Mouse (Mus musculus) heart, embryonic 10.5 days (tissue): ENCODE results near the gene H2-DMb2. TPM values are rescaled to one million over a fixed set of nuclear protein-coding genes. Genes with fewer than 3 reads are reported as not detected.

Experiments used
- DNase-seq: peaks from one replicate; pipeline ENCODE4 v3.0.0-alpha.2; 2017; ENCODE audit warnings: low spot score
- H3K27ac ChIP-seq: fragments of 300-500 bp; sonication (generic); 2 replicates; pipeline ENCODE4 v1.5.1; 2016; ENCODE audit warnings: mild to moderate bottlenecking
- H3K27me3 ChIP-seq: fragments of 300-500 bp; sonication (generic); 2 replicates; pipeline ENCODE4 v1.6.1; 2016; ENCODE audit warnings: mild to moderate bottlenecking; ENCODE audit not compliant: poor library complexity, insufficient read depth, severe bottlenecking
- H3K36me3 ChIP-seq: fragments of 300-500 bp; sonication (generic); 2 replicates; pipeline ENCODE4 v1.6.1; 2016; ENCODE audit warnings: mild to moderate bottlenecking, moderate library complexity
- H3K4me1 ChIP-seq: fragments of 300-500 bp; sonication (generic); 2 replicates; pipeline ENCODE4 v1.6.1; 2016; ENCODE audit warnings: mild to moderate bottlenecking
- H3K4me3 ChIP-seq: fragments of 300-500 bp; sonication (generic); 2 replicates; pipeline ENCODE4 v1.5.1; 2016; ENCODE audit warnings: mild to moderate bottlenecking, moderate library complexity
- H3K9me3 ChIP-seq: fragments of 300-500 bp; sonication (generic); 2 replicates; pipeline ENCODE4 v1.6.1; 2016; ENCODE audit warnings: mild to moderate bottlenecking, moderate library complexity
- WGBS: fragments of 180-500 bp; shearing (Covaris S2); methylation state at CpG from one replicate; pipeline ENCODE4 v1.1.7; 2016; 5-methylcytosine and 5-hydroxymethylcytosine counted together
- polyA plus RNA-seq: library from polyadenylated mRNA; unstranded; fragments of >200 nt; fragmentation: Nextera tagmentation; extraction: Ambion mirVana; gene quantifications from 2 replicates; pipeline ENCODE4 v1.2.1, GENCODE M21; 2016

Gene H2-DMb2
- polyA plus RNA-seq, 1 experiment from 2014 or later, result 0.18 TPM

- no peak overlapping the region for H3K27ac ChIP-seq
- WGBS, result 64% methylated on average over 6 of the region's 6 CpGs
- H3K4me3 ChIP-seq, result no peak overlapping the region
- H3K9me3 ChIP-seq, result 0 out of 2 replicates have a peak, but pooled peaks cover 7% of the 10 kb centered on the region
- no peaks in the 10 kb centered on the region for H3K36me3 ChIP-seq
- no peaks in the 10 kb centered on the region for H3K4me1 ChIP-seq
- no peak for DNase-seq
- peaks cover 30% of the 10 kb centered on the region for H3K27me3 ChIP-seq
Measured at GRCm38 (mm10) chr17:34179019-34179418, 35.9 kb downstream of the H2-DMb2 start.

DNA sequence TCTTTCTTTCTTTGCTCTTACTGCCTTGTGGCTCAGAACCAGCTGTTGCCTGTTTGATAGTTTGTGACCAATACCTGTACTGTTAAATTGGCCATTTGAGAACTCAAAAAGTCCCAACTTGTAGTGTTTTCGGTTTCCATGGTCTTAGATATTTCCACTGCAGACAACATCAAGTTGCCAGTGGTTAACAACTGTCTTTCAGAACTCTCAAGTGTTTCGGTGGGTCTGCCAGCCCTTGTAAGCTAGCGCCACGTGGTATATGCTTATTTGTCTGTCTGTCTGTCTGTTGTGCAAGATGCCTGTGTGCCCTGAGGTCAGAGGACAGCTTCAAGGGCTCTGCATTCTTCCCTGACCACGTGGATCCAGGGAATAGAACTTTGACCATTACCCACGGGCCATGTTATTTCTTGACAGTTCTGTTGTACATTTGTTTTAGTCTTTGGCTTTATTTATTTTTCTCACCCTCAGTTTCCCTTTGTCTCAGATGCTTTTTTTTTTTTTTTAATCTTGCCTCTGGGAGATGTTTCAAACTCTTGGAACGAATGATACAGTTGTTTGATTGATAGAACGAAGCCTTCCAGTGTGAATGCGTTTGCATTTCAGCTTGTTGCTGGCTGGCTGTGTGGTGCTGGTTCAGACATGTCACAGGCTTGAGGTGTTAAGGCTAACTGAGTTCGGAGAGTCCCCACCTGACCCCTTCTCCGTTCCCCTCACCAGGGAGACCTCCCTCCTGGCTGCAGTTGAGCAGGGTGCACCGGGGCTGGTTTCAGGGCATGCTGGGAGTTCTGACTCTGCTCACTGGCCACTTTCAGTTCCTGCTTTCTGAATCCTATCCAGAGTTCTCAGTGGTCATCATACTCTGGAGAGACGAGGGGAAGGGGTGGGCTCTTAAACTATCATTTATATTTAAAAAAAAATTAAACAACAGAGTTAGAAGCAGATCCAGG, 37.1 kb downstream of the H2-DMb2 start:
- no peak overlapping the region for H3K27ac ChIP-seq
- 67% methylated on average over 13 of the region's 13 CpGs for WGBS
- no peaks in the 10 kb centered on the region for H3K36me3 ChIP-seq
- H3K27me3 ChIP-seq, result peaks cover 40% of the 10 kb centered on the region
- H3K4me3 ChIP-seq, result no peak overlapping the region
- DNase-seq, result no peak
- 0 out of 2 replicates have a peak, but pooled peaks cover 7% of the 10 kb centered on the region for H3K9me3 ChIP-seq
- no peaks in the 10 kb centered on the region for H3K4me1 ChIP-seq

- Histone ChIP-seq H3K4me3 (no peak overlapping the region), H3K27ac (no peak overlapping the region), H3K4me1 (peaks cover 17% of the 10 kb centered on the region), H3K27me3 (peaks cover 73% of the 10 kb centered on the region), H3K36me3 (no peaks in the 10 kb centered on the region), H3K9me3 (no peaks in the 10 kb centered on the region)
- peak; percentile 66 for DNase-seq
- WGBS, result 69% methylated on average over 15 of the region's 15 CpGs
Measured at GRCm38 (mm10) chr17:34183564-34184219, 40.6 kb downstream of the H2-DMb2 start.

DNA sequence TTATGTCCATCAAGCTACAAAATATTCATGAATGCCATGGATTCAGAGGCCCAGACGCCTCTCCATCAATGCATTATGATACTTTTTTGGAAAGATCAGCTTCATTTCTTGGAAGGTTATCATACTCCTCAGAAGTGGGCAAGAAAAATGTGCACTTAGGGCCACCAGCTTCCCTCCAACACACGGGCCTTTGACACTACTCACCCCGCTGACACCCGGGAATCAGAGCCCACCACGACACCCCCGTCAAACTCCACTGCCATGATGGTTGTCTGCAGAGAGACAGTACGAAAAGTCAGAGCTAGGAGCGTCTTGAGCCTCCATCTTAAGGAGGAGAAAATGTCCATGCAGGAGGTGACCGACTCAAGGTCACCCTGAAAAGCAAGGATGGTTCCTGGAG, 42.4 kb downstream of the H2-DMb2 start:
- Histone ChIP-seq H3K27me3 (peaks cover 91% of the 10 kb centered on the region), H3K4me1 (peaks cover 17% of the 10 kb centered on the region), H3K36me3 (no peaks in the 10 kb centered on the region), H3K27ac (no peak overlapping the region), H3K9me3 (no peaks in the 10 kb centered on the region), H3K4me3 (no peak overlapping the region)
- DNase-seq, result peak; percentile 68
- WGBS, result 83% methylated on average over 9 of the region's 9 CpGs

- Histone ChIP-seq H3K27ac (peak overlapping the region; percentile 56; the same call in 1 of the 2 replicates), H3K9me3 (no peaks in the 10 kb centered on the region), H3K27me3 (peaks cover 97% of the 10 kb centered on the region), H3K36me3 (no peaks in the 10 kb centered on the region), H3K4me1 (peaks cover 17% of the 10 kb centered on the region), H3K4me3 (peak overlapping the region; percentile 68)
- WGBS, result 5% methylated on average over 14 of the region's 14 CpGs
- no peak for DNase-seq
Measured at GRCm38 (mm10) chr17:34186885-34187260, 43.8 kb downstream of the H2-DMb2 start.

DNA sequence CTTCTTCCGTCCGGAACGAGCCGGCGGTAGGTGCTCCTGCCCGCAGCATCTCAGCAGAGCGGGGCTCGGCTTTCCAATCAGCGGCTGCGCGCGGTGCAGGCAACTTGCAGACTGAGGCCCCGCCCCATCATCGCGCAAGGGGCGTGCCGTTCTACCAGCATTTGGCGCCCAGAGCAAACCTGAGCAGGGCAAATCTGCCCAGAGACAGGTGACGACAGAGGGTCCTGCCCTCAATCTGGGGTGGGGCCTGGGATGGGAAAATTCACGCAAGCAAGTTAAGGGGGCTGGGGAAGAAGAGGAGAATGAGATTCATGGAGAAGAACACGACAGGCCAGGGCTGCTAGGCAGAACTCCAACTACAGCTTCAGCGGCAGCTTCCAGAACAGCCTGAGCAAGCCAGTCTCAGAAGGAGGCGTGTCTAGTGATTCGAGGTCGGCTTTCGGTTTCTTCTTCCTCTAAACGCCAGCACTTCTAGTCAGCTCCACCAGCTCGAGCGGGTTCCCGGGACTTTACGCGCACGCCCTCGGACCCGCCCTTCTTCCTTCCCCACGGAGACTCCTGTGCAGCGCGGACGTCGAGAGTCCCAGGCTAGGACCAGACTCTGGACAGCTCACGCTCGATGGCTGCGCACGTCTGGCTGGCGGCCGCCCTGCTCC, 44.3 kb downstream of the H2-DMb2 start, which contains the start of the genes Tap1 and Psmb9:
Gene Tap1, plus strand, starts transcription at position 293 of the 656 bp plus-strand sequence.
Gene Psmb9, minus strand, starts transcription at position 504 of the 656 bp plus-strand sequence.
- under 1% methylated on average over 46 of the region's 46 CpGs for WGBS
- H3K9me3 ChIP-seq, result no peaks in the 10 kb centered on the region
- H3K27me3 ChIP-seq, result peaks cover 98% of the 10 kb centered on the region
- H3K27ac ChIP-seq, result peak within 1 kb of the TSS; percentile 56; the same call in 1 of the 2 replicates
- peak within 1 kb of the TSS; percentile 68 for H3K4me3 ChIP-seq
- peak; percentile 94 for DNase-seq
- H3K4me1 ChIP-seq, result peaks cover 17% of the 10 kb centered on the region
- no peaks in the 10 kb centered on the region for H3K36me3 ChIP-seq

DNA sequence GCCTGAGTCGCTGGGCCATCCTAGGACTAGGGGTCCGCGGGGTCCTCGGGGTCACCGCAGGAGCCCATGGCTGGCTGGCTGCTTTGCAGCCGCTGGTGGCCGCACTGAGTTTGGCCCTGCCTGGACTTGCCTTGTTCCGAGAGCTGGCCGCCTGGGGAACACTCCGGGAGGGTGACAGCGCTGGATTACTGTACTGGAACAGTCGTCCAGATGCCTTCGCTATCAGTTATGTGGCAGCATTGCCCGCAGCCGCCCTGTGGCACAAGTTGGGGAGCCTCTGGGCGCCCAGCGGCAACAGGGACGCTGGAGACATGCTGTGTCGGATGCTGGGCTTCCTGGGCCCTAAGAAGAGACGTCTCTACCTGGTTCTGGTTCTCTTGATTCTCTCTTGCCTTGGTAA, 44.9 kb downstream of the H2-DMb2 start:
- Histone ChIP-seq H3K4me3 (peak overlapping the region; percentile 68), H3K9me3 (no peaks in the 10 kb centered on the region), H3K27me3 (peaks cover 98% of the 10 kb centered on the region), H3K4me1 (peaks cover 19% of the 10 kb centered on the region), H3K36me3 (no peaks in the 10 kb centered on the region), H3K27ac (peak overlapping the region; percentile 56; the same call in 1 of the 2 replicates)
- DNase-seq, result peak; percentile 75
- WGBS, result 7% methylated on average over 20 of the region's 20 CpGs

DNA sequence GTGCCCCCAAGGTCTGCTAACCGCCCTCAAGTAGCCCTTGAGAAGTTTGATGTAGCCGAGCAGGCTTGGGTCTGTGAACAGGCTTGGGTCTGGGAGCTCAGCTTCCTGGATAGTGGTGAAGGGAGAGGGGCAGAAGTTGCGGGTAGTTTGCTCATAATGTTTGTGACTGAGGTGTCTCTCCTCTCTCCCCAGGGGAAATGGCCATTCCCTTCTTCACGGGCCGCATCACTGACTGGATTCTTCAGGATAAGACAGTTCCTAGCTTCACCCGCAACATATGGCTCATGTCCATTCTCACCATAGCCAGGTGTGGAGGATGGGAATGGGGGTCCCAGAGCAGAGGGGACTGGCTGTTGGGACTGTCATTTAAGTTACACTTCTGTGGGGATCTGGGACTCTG, 45.9 kb downstream of the H2-DMb2 start:
- WGBS, result 62% methylated on average over 6 of the region's 6 CpGs
- Histone ChIP-seq H3K36me3 (no peaks in the 10 kb centered on the region), H3K27me3 (peaks cover 98% of the 10 kb centered on the region), H3K4me3 (no peak overlapping the region), H3K9me3 (no peaks in the 10 kb centered on the region), H3K27ac (no peak overlapping the region), H3K4me1 (peaks cover 20% of the 10 kb centered on the region)
- peak; percentile 48 for DNase-seq

DNA sequence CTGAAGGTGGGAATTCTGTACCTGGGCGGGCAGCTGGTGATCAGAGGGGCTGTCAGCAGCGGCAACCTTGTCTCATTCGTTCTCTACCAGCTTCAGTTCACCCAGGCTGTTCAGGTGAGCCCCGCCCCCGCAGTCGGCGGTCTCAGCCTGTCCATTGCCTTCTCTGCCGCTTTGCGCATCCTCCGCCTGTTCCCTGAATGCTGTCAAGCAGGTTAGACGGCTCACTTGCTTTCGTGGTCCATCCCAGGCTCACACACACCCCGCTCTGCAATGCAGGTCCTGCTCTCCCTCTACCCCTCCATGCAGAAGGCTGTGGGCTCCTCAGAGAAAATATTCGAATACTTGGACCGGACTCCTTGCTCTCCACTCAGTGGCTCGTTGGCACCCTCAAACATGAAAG, 49.7 kb downstream of the H2-DMb2 start:
- Histone ChIP-seq H3K27me3 (peaks cover 98% of the 10 kb centered on the region), H3K36me3 (no peaks in the 10 kb centered on the region), H3K9me3 (no peaks in the 10 kb centered on the region), H3K27ac (no peak overlapping the region), H3K4me1 (peaks cover 15% of the 10 kb centered on the region), H3K4me3 (no peak overlapping the region)
- WGBS, result 21% methylated on average over 16 of the region's 16 CpGs
- peak; percentile 56 for DNase-seq

DNA sequence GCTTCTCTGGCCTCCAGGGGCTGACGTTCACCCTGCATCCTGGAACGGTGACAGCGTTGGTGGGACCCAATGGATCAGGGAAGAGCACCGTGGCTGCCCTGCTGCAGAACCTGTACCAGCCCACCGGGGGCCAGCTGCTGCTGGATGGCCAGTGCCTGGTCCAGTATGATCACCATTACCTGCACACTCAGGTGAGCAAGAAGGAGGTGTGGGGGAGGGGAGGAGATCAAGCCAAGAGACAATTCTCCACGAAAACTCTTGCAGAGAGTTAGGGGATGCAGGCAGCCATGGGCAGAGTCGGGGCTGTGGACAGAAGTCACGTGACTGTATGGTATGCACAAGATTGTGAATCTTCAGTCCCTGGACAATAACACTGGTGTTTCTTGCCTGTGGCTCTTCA, 50.4 kb downstream of the H2-DMb2 start:
- H3K4me3 ChIP-seq, result no peak overlapping the region
- no peaks in the 10 kb centered on the region for H3K36me3 ChIP-seq
- peaks cover 98% of the 10 kb centered on the region for H3K27me3 ChIP-seq
- WGBS, result 47% methylated on average over 8 of the region's 8 CpGs
- H3K27ac ChIP-seq, result no peak overlapping the region
- peaks cover 16% of the 10 kb centered on the region for H3K4me1 ChIP-seq
- DNase-seq, result peak; percentile 73
- no peaks in the 10 kb centered on the region for H3K9me3 ChIP-seq

GRCm38 (mm10) chr17:34194723-34195122, 51.6 kb downstream of the H2-DMb2 start:
- DNase-seq, result no peak
- H3K4me3 ChIP-seq, result no peak overlapping the region
- 77% methylated on average over 4 of the region's 4 CpGs for WGBS
- H3K27ac ChIP-seq, result no peak overlapping the region
- H3K36me3 ChIP-seq, result no peaks in the 10 kb centered on the region
- H3K9me3 ChIP-seq, result no peaks in the 10 kb centered on the region
- peaks cover 17% of the 10 kb centered on the region for H3K4me1 ChIP-seq
- H3K27me3 ChIP-seq, result peaks cover 99% of the 10 kb centered on the region

- H3K27ac ChIP-seq, result no peak overlapping the region
- H3K36me3 ChIP-seq, result no peaks in the 10 kb centered on the region
- 34% methylated on average over 12 of the region's 12 CpGs for WGBS
- H3K27me3 ChIP-seq, result peaks cover 99% of the 10 kb centered on the region
- H3K4me1 ChIP-seq, result peaks cover 17% of the 10 kb centered on the region
- no peak overlapping the region for H3K4me3 ChIP-seq
- H3K9me3 ChIP-seq, result no peaks in the 10 kb centered on the region
- DNase-seq, result no peak
Measured at GRCm38 (mm10) chr17:34196491-34196890, 53.4 kb downstream of the H2-DMb2 start.
